Mouse (Mus musculus): Measurements from ENCODE around the gene Kif2a. TPM values are rescaled to one million over a fixed set of nuclear protein-coding genes. Genes with fewer than 3 reads are reported as not detected.

Kif2a gene
- 30.0 and 36.8 TPM in 2 replicates for polyA plus RNA-seq (2016; fragmentation: Nextera tagmentation; extraction: Ambion mirVana)

DNA sequence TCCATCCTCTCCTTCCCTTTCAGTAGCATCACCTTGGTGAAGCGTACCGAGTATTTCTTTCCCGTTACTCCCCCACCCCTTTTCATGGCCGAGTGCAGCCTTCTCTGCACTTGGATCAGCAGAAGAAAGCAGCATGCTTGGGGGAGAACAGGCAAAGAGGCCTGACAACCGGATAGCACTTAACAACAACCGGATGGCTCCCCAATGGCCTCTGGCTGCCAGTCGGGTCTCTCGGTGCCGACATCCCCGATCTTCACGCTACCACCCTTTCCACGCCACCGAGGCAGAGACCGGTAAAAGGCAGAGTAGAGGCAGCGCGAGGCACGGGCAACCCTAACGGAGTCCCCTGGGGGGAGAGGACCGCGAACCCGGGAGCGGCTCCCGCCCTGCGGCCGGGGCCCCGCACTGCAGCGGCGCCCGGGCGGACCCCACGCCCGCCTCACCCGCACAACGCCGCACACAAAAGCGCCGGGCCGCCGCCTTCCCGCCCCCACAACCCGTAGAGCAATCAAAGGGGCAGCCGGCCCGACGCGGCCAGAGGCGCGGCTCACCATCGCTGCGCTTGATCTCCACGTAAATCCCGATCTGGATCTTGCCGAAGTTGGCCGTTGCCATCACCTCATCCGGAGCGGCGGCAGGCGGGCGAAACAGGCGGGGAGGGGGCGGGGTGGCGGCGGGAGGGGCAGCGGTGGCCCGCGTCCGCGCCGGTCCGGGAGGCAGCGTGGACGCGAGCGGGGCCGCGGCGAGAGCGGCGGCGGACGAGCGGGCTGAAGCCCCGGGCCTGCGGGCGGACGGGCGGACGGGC, at the start of gene Kif2a:
Gene Kif2a, minus strand, starts transcription at position 666 of the 805 bp plus-strand sequence.
- peak within 1 kb of the TSS; percentile 89 for H3K4me3 ChIP-seq
- H3K36me3 ChIP-seq: peaks cover 28% of the 10 kb centered on the region
- ATAC-seq: peak; percentile 52
- H3K4me1 ChIP-seq: peaks cover 55% of the 10 kb centered on the region
- no peaks in the 10 kb centered on the region; the same call in 1 of the 2 replicates for H3K9me3 ChIP-seq (replicated peaks)
- no peaks in the 10 kb centered on the region for H3K27me3 ChIP-seq (replicated peaks)
- 3% methylated on average over 57 of the region's 87 CpGs for WGBS (ENCODE audit: insufficient replicate concordance)
- H3K4me2 ChIP-seq: peak within 1 kb of the TSS; percentile 93
- peak within 1 kb of the TSS; percentile 96 for H3K27ac ChIP-seq
- peak within 1 kb of the TSS; percentile 99 for H3K9ac ChIP-seq

DNA sequence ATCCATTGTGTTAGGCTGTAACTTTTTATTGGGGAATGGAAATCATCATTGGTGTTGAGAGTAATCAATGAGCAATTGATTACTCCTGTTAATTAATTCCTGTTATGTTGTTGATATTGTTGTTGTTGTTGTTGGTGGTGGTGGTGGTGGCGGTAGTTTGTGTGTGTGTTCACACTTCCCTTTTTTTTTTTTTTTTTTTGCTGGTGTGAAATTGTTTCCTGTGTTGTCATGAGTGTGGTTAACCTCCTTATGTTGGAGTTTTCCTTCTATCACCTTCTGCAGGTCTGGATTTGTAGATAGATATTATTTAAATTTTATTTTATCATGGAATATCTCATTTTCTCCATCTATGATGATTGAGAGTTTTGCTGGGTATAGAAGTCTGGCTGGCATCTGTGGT, 47.1 kb upstream of the Kif2a start:
- WGBS (ENCODE audit: insufficient replicate concordance): 71% methylated on average over 1 of the region's 1 CpGs
- Histone ChIP-seq H3K4me3 (no peak overlapping the region), H3K4me2 (no peak overlapping the region), H3K27ac (peak overlapping the region; percentile 32; the same call in 1 of the 2 replicates), H3K4me1 (peaks cover 68% of the 10 kb centered on the region), H3K36me3 (no peaks in the 10 kb centered on the region), H3K27me3 (replicated peaks) (no peaks in the 10 kb centered on the region), H3K9me3 (replicated peaks) (no peaks in the 10 kb centered on the region), H3K9ac (no peak overlapping the region)
- ATAC-seq: no peak

DNA sequence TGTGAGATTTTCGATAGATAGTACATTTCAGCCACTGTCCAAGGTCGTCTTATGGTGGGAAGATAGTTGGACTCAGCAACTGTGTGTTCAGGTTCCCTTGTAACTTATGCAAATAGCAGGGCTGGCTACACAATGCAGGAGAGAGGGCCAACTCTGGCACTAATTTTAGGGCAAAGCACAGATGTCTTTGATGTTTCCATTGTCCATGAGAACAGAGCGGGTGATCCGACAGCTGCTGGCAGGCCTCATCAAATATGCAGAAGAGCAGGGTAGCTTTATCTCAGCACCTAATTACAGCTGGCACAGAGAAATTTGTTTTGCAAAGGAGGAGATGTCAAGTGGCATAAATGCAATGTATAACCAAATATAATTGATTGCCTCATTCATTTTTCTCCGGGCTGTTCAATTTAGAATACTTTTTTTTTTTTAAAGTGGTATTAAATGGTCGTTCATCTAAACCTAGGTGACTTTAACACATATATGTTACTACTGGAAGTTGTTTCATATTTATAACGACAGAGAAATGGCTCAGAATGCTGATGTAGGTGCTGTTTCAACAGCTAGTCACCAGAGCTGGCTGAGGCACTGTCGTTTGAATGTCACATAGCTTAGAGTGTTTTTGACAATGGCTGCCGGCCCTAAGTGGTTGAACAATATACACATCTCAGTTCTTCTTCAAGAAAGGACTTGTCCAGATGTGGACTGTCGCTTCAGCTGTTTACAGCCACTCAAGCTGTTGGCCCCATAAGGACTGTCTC, 43.4 kb upstream of the Kif2a start:
- WGBS (ENCODE audit: insufficient replicate concordance): 71% methylated on average over 10 of the region's 10 CpGs
- H3K4me3 ChIP-seq: peak overlapping the region; percentile 64
- H3K27me3 ChIP-seq (replicated peaks): no peaks in the 10 kb centered on the region
- H3K4me2 ChIP-seq: peak overlapping the region; percentile 72
- H3K4me1 ChIP-seq: peaks cover 66% of the 10 kb centered on the region
- peak overlapping the region; percentile 83 for H3K9ac ChIP-seq
- H3K27ac ChIP-seq: peak overlapping the region; percentile 99
- no peaks in the 10 kb centered on the region for H3K36me3 ChIP-seq
- H3K9me3 ChIP-seq (replicated peaks): no peaks in the 10 kb centered on the region
- no peak for ATAC-seq

DNA sequence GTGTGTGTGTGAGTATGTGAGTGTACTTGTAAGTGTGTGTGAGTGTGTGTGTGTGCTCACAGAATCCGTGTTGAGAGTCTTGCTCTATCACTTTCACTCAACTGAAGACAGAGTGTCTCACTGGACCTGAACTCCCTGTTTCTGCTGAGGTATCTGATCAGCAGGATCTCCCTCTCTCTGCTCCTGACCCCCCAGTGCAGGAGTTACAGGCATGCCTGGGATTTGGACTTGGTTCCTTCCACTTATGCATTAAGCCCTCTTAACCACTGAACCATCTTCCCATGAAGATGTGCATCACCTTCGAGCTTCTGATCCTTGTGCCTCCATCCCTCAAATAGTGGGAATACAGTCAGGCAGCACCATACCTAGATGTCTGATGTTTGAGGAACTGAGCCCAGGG, 42.3 kb upstream of the Kif2a start:
- no peaks in the 10 kb centered on the region for H3K36me3 ChIP-seq
- H3K27ac ChIP-seq: peak overlapping the region; percentile 99
- peak overlapping the region; percentile 83 for H3K9ac ChIP-seq
- peak overlapping the region; percentile 64 for H3K4me3 ChIP-seq
- no peaks in the 10 kb centered on the region for H3K27me3 ChIP-seq (replicated peaks)
- H3K9me3 ChIP-seq (replicated peaks): no peaks in the 10 kb centered on the region
- WGBS (ENCODE audit: insufficient replicate concordance): 45% methylated on average over 2 of the region's 2 CpGs
- peaks cover 66% of the 10 kb centered on the region for H3K4me1 ChIP-seq
- peak; percentile 56 for ATAC-seq
- peak overlapping the region; percentile 72 for H3K4me2 ChIP-seq

DNA sequence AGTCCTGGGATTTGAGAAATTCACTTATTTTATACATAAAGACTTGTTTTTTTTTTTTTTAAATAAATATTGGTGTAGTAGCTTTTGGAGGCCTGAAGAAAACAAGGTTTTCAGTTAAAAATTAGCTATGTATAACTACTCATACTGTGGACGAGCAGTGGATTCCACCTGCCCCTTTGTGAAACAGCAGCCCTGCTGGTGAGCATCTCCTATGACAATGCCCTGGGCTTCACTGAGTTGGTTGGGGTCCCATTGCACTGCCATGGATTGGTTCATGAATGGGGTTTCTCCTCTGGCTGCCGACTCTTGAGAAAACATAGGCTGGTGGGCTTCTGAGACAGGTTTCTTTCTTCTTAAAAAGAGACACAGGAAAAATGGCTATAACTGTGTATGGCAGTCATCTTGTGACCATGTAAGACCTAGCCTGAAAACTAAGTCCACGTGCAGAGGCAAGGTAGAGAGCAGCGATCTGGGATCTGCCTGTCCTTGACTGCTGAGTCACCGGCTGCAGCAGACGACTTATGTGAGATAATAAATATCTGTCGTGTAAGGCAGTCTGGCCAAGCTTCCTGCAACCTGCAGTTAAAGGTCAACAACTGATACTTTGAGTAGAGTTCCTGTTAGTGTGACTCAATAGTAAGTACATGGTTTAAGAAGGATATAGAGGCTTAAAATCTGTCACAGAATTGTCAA, 41.3 kb upstream of the Kif2a start:
- Histone ChIP-seq H3K4me2 (peak overlapping the region; percentile 72), H3K9me3 (replicated peaks) (no peaks in the 10 kb centered on the region), H3K4me1 (peaks cover 58% of the 10 kb centered on the region), H3K9ac (peak overlapping the region; percentile 83), H3K27me3 (replicated peaks) (no peaks in the 10 kb centered on the region), H3K4me3 (peak overlapping the region; percentile 64), H3K27ac (peak overlapping the region; percentile 99), H3K36me3 (no peaks in the 10 kb centered on the region)
- 13% methylated on average over 7 of the region's 7 CpGs for WGBS (ENCODE audit: insufficient replicate concordance)
- ATAC-seq: peak; percentile 95

DNA sequence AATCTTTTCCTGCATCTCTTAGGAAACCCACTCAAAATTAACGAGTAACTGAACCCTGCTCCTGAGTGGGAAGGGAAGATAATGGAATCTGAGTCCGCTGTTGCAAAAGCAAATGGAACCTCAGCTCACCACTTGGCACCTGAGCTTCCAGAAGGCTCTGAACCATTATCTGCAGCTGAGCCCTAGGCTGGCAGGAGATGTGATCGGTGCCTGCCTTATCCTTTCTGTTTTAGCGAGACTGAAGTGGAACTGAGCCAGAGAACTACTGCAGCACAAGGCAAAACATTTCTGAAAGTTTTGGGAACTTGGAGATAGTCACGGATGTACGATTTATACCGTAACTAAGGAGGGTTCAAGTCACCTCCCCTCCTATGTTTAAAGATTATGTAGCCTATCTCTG, 38.2 kb upstream of the Kif2a start:
- H3K36me3 ChIP-seq: no peaks in the 10 kb centered on the region
- peaks cover 46% of the 10 kb centered on the region for H3K4me1 ChIP-seq
- H3K4me2 ChIP-seq: no peak overlapping the region
- WGBS (ENCODE audit: insufficient replicate concordance): 72% methylated on average over 7 of the region's 7 CpGs
- H3K27me3 ChIP-seq (replicated peaks): no peaks in the 10 kb centered on the region
- H3K9me3 ChIP-seq (replicated peaks): no peaks in the 10 kb centered on the region
- H3K4me3 ChIP-seq: no peak overlapping the region
- H3K9ac ChIP-seq: no peak overlapping the region
- ATAC-seq: no peak
- H3K27ac ChIP-seq: peak overlapping the region; percentile 7; the same call in 1 of the 2 replicates

GRCm38 (mm10) chr13:107059460-107059859, 37.5 kb upstream of the Kif2a start:
- no peak overlapping the region for H3K27ac ChIP-seq
- H3K4me1 ChIP-seq: peaks cover 44% of the 10 kb centered on the region
- no peak overlapping the region for H3K9ac ChIP-seq
- H3K9me3 ChIP-seq (replicated peaks): no peaks in the 10 kb centered on the region
- no peaks in the 10 kb centered on the region for H3K36me3 ChIP-seq
- no peak for ATAC-seq
- no peaks in the 10 kb centered on the region for H3K27me3 ChIP-seq (replicated peaks)
- H3K4me2 ChIP-seq: no peak overlapping the region
- H3K4me3 ChIP-seq: no peak overlapping the region
- 65% methylated on average over 3 of the region's 3 CpGs for WGBS (ENCODE audit: insufficient replicate concordance)

DNA sequence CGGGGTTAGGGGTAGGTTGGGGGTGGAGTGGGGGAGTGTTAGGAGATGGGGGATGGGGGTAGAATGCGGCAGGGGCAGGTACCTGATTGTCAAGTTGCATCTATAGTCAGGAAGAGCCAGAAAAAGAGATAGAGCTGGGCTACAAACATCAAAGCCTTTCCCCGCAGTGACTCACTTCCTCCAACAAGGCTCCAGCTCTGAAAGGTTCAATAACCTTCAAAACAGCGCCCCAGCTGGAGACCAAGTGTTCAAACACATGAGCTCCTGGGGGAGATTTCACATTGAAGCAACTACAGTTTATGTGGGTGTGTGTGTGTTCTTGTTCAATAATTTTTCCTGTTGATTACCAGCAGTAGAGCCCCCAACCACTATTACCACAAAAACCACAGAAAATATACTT, 34.4 kb upstream of the Kif2a start:
- Histone ChIP-seq H3K36me3 (no peaks in the 10 kb centered on the region), H3K9ac (no peak overlapping the region; the same call in 1 of the 2 replicates), H3K27me3 (replicated peaks) (no peaks in the 10 kb centered on the region), H3K4me1 (peaks cover 17% of the 10 kb centered on the region), H3K9me3 (replicated peaks) (no peaks in the 10 kb centered on the region), H3K4me2 (no peak overlapping the region), H3K4me3 (no peak overlapping the region), H3K27ac (peak overlapping the region; percentile 52; the same call in 1 of the 2 replicates)
- 11% methylated on average over 4 of the region's 4 CpGs for whole genome bisulfite sequencing (ENCODE audit: insufficient replicate concordance)
- peak; percentile 75 for ATAC-seq

DNA sequence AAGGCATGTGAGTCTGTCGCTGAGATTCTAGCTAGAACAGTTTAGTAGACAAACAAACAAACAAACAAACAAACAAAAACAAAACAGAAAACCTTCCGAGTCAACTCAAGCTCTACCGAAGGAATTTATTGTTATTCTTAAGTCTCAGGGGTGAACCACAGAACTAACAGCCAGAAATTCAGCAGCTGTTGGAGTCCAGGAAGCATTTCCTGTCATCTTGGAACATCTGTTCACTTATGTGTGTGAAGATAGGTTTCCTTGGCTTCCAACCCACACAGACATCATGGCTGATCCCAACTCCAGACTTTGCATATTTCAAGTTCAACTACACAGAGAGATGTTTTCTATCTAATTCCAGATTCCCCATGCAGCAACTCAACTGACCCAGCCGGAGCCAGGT, 32.6 kb upstream of the Kif2a start:
- no peak overlapping the region for H3K4me2 ChIP-seq
- peaks cover 23% of the 10 kb centered on the region for H3K4me1 ChIP-seq
- H3K27me3 ChIP-seq (replicated peaks): no peaks in the 10 kb centered on the region
- WGBS (ENCODE audit: insufficient replicate concordance): 73% methylated on average over 4 of the region's 4 CpGs
- no peak for ATAC-seq
- no peak overlapping the region for H3K4me3 ChIP-seq
- H3K9me3 ChIP-seq (replicated peaks): no peaks in the 10 kb centered on the region
- H3K36me3 ChIP-seq: no peaks in the 10 kb centered on the region
- no peak overlapping the region for H3K9ac ChIP-seq
- H3K27ac ChIP-seq: no peak overlapping the region

DNA sequence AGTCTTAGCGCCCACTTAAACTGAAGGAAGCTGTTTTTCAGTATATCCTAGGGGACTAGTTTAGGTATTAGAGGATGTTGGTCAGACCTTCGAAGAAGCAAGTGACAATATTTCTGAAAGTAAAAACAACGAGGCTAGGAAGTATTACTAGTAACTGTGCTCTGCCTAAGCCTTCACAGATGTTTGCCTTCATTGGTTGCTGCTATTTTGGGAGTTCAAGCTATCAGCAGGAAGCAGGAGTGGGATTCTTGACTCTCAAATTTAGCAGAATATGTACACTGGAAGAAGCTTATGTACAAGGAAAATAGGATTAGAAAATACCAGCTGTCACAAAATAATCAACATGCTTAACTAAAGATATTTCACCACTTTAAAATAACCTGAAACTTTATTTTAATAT, 29.4 kb upstream of the Kif2a start:
- Histone ChIP-seq H3K27me3 (replicated peaks) (no peaks in the 10 kb centered on the region), H3K27ac (0 out of 2 replicates have a peak overlapping the region, but pooled peaks have one; percentile 20), H3K9ac (no peak overlapping the region), H3K36me3 (no peaks in the 10 kb centered on the region), H3K4me3 (no peak overlapping the region), H3K4me2 (no peak overlapping the region), H3K9me3 (replicated peaks) (no peaks in the 10 kb centered on the region), H3K4me1 (peaks cover 18% of the 10 kb centered on the region)
- 35% methylated on average over 3 of the region's 3 CpGs for WGBS (ENCODE audit: insufficient replicate concordance)
- ATAC-seq: 0 out of 2 replicates have a peak, but pooled peaks have one; percentile 51

GRCm38 (mm10) chr13:107044229-107044628, 22.3 kb upstream of the Kif2a start:
- peaks cover 8% of the 10 kb centered on the region for H3K4me1 ChIP-seq
- no peak for ATAC-seq
- no peak overlapping the region for H3K27ac ChIP-seq
- H3K9ac ChIP-seq: no peak overlapping the region
- WGBS (ENCODE audit: insufficient replicate concordance): 22% methylated on average over 5 of the region's 5 CpGs
- no peaks in the 10 kb centered on the region for H3K9me3 ChIP-seq (replicated peaks)
- no peak overlapping the region for H3K4me3 ChIP-seq
- H3K27me3 ChIP-seq (replicated peaks): no peaks in the 10 kb centered on the region
- H3K36me3 ChIP-seq: no peaks in the 10 kb centered on the region
- H3K4me2 ChIP-seq: no peak overlapping the region

All from liver, embryonic 12.5 days (tissue).